Mouse (Mus musculus): ENCODE results near the gene Rab3gap2. TPM values are rescaled to one million over a fixed set of nuclear protein-coding genes. Genes with fewer than 3 reads are reported as not detected.

Gene Rab3gap2
- polyA plus RNA-seq, 2 experiments from 2014 or later, result 12.8 to 15.0 TPM

- ATAC-seq, result no peak
Measured at GRCm38 (mm10) chr1:185334136-185334535, 130.2 kb downstream of the Rab3gap2 start.

- no peak for ATAC-seq
Measured at GRCm38 (mm10) chr1:185335231-185335765, 131.4 kb downstream of the Rab3gap2 start.

Other genes starting within 250 kb of the Rab3gap2 start
- not detected for gene Mark1, start 204.5 kb upstream of the Rab3gap2 start, polyA plus RNA-seq (2017; shearing (Covaris generic))
- 10 to 100 TPM in 1 of 2 experiments, 1 to 10 TPM in 1; 8.7 to 12.1 TPM for gene Iars2, start 125.3 kb downstream of the Rab3gap2 start, polyA plus RNA-seq (2017; shearing (Covaris generic))
- 10 to 100 TPM; 15.7 to 16.7 TPM for gene Bpnt1, start 128.0 kb downstream of the Rab3gap2 start, polyA plus RNA-seq (2017; shearing (Covaris generic))
- gene Eprs, start 158.9 kb downstream of the Rab3gap2 start, polyA plus RNA-seq (2017; shearing (Covaris generic)), result 10 to 100 TPM; 86.2 to 95.6 TPM